Mouse (Mus musculus): ENCODE measurements around the gene Hspa12b.

Gene Hspa12b

GRCm38 (mm10) chr2:131149254-131149578 is 22.1 kb downstream of the Hspa12b start:
- DNase-seq, result no peak

- no peak for DNase-seq
Measured at GRCm38 (mm10) chr2:131152166-131152730, 25.2 kb downstream of the Hspa12b start.

DNA sequence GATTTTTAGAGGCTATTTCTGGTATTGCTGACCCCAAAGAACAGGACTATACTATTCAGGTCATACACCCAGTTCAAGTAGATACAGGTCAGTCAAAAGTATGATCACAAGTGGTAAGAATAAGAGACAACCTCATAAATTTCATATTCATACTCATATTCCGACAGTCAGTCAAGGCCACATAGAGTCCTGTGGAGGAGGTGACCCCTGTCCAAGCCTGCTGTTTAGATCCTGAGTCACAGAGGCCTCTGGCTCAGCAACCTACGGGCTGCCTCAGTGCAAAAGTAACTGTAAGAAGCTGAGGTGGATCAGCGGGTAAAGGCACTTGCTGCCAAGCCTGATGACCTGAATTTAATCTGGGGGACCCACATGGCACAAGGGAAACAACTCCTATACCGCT is 27.0 kb downstream of the Hspa12b start:
- no peak for DNase-seq

DNA sequence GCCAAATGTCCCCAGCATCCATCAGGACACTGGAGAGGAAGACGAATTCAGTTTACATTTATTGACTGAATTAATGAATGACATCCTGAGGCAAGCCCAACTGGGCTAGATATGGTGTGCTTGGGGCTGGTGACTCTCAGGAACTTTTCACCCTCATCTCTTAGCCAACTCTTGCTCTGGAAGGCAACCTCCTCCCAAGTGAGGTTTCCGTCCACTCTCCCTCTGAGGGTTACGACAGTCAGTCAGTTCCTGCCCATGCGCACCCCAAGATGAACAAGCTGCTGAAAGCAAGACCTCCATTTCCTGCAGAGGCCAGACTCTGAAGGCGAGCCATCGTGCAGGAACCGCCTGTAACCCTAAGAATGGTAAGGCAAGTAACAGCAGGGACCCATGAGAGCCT is 29.9 kb downstream of the Hspa12b start:
- no peak for DNase-seq

- DNase-seq, result no peak
Measured at GRCm38 (mm10) chr2:131159491-131159910, 32.4 kb downstream of the Hspa12b start.

DNA sequence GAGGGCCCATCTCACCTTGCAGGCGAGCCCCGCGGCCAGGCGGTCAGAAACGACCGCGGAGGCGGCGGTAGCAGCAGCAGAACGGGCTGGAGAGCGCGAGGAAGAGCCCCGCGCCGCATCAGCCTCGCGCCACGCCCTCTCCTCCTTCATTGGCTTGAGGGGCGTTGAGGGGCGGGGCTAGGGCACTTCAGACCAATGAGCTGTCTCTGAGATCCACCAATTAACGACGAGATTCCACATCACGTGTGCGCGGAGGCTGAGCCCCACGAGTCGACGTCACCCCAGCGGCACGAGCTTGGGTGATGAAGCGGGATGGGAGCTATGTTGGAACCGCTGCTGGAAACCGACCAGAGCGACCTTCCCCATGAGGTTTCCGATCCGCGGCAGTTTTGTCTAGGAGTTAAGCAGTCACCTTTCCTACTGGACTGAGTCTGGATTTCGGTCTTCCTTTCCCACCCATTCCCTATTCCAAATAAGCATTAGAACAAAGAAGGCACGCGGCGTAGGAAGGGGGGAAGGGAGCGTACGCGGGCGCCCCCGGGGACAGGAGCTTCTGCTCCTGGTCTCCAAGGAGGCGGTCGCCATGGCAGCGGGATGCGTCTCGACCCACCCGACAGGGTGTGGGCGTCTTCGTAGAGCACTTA is 33.0 kb downstream of the Hspa12b start, which contains the start of gene 1700037H04Rik:
TSS of gene 1700037H04Rik (minus strand) at position 144 of the 644 bp plus-strand sequence.
- peak; percentile 95 for DNase-seq

- DNase-seq, result no peak
Measured at GRCm38 (mm10) chr2:131160671-131161111, 33.6 kb downstream of the Hspa12b start.

GRCm38 (mm10) chr2:131163924-131164323 is 36.8 kb downstream of the Hspa12b start:
- no peak for DNase-seq

DNA sequence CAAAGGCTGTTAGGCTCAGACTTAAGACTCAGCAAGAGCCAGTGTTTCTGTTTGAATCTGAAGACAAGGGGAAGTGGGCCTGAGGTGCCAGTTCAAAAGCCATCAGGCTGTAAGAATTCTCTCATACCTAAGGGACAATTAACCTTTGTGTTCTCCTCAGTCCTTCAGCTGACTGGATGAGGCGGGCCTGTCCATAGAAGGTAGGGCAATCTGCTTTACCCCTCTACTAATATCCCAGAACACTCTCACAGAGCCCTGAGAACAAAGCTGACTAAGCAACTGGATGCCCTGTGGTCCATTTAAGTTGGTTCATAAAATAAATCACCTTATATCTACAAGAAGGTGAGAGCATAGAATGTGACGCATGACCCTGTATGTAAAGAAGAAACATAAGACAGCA is 39.1 kb downstream of the Hspa12b start:
- DNase-seq, result no peak

GRCm38 (mm10) chr2:131167984-131168383 is 40.9 kb downstream of the Hspa12b start:
- no peak for DNase-seq

DNA sequence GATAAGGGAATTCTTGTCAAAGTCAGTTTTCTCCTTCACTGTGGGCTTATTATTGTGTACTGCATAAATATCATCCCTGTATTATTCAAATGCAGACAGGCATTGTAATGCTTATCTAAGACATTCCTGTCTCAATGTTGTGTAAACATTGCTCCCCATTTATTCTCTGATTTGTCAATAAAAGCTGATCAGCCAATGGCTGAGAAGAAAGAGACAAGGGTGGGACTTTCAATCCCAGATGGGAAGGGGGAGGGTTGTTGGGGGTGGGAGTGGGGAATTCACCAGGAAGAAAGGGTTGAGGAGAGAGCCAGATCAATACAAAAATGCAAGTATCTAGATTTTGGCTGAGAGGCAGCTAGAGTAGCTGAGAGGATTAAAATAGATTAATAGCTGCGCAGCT is 41.8 kb downstream of the Hspa12b start:
- no peak for DNase-seq

- no peak for DNase-seq
Measured at GRCm38 (mm10) chr2:131170936-131171335, 43.9 kb downstream of the Hspa12b start.

GRCm38 (mm10) chr2:131171401-131172104 is 44.5 kb downstream of the Hspa12b start:
- DNase-seq, result peak; percentile 65

DNA sequence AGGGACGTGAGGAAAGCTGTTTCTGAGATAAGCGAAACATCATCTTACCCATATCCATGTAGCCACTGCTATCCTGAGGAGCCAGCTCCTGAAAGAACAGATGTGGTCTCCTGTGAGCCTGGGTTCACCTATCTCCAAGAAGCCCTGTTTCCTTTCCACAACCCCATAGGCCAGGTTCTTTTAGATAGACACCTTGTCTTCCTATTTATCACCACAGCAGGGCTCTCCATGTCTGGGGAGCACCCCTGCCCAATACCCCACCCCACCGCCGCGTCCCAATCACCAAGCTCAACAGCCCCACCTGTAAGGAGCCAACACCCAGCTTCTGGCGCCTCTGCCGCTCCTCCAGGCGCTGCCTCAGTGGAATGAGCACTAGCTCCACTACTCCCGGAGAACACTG is 45.2 kb downstream of the Hspa12b start:
- no peak for DNase-seq

GRCm38 (mm10) chr2:131174700-131175099 is 47.6 kb downstream of the Hspa12b start:
- peak; percentile 27 for DNase-seq

DNA sequence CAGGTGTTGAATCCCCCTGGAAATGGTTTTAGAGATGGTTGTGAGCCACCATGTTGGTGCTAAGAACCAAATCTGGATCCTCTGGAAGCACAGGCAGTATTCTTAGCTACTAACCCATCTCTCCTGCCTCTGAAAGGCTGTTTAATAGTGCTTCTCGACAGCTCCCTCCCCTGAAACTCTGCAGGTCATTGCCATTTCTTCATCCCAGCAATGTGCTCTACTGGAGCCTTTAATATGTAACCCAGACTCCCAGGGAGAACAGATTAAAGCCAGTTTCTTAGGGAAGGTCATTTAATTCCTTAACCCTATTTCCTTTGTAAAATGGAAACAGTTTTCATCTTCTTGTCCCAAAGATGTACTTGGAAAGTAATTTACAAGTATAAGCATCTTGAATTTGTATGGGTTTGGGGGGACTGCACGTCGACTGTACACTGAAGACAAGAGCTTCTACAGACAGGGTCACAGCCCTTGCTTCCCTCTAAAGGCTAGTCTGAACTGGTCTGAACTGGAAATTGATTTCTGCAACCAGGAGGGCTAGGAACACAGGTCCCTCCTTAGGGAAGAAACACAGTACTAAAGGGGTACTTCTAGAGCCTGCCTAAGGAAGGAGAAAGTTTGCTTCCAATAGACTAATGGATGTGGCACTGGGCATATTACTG is 48.3 kb downstream of the Hspa12b start:
- no peak for DNase-seq

- DNase-seq, result no peak
Measured at GRCm38 (mm10) chr2:131175945-131176309, 48.8 kb downstream of the Hspa12b start.

DNA sequence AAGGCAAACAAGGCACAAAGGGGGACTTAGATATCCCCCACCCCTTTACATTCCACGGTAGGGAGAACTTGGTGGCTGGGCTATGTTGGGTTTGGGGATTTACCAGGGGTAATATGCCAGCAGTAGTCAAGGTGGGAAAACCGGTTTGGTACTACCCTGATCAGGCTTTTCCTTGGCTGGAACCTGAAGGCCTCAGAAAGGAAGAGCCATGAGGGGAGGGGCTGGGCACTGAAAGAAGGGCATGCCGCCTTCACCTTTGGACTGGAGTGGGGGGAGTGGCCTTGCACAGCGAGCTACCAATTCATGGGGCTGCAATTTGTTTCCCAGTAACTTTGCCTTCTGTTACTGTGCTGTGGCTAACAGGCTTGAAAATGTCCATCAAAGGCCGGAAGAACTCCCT is 49.4 kb downstream of the Hspa12b start:
- no peak for DNase-seq

- DNase-seq, result no peak
Measured at GRCm38 (mm10) chr2:131177932-131178331, 50.9 kb downstream of the Hspa12b start.

- no peak for DNase-seq
Measured at GRCm38 (mm10) chr2:131178828-131179245, 51.8 kb downstream of the Hspa12b start.

GRCm38 (mm10) chr2:131179246-131179886 is 52.3 kb downstream of the Hspa12b start:
- DNase-seq, result peak; percentile 65

- peak; percentile 83 for DNase-seq
Measured at GRCm38 (mm10) chr2:131179990-131180587, 53.0 kb downstream of the Hspa12b start, which contains the start of gene Cenpb. Gene Cenpb, minus strand, starts transcription at chr2:131180067.

DNA sequence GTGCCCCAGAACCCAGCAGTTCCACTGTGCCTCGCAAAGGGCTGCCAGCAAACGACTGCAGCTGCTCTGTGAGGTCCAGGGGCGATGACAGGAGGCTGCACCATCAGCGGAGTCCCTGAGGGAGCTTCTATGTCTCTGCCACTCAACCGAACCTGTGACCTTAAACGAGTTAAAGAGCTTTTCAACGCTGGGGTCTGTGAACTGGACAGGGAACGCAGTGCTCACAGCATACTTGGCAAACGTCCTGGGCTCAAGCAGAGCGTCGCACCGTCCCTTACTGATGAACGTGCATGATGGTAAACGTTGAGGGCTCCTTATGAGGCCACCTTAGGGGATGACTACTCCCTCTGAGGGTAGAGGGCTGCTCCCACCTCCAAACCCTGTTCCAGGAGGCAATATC is 59.3 kb downstream of the Hspa12b start:
- DNase-seq, result no peak
